Mouse (Mus musculus) ovary, postnatal 14 days (tissue): ENCODE measurements around the gene Kcnn1.
A peak's percentile ranks its signal among the peaks of the same experiment; 100 is the strongest.

Experiments
- DNase-seq: peaks from one replicate; pipeline ENCODE4 v3.0.0; 2022; ENCODE audit warnings: low spot score

Kcnn1 gene

GRCm38 (mm10) chr8:70866001-70866520, 3.0 kb upstream of the Kcnn1 start:
- DNase-seq = no peak

- DNase-seq = peak; percentile 98
These were observed 2.4 kb upstream of the Kcnn1 start for GRCm38 (mm10) chr8:70865350-70866000.

- DNase-seq = no peak
These were observed 1.7 kb upstream of the Kcnn1 start for GRCm38 (mm10) chr8:70864712-70865221.

GRCm38 (mm10) chr8:70863956-70864711, 1.1 kb upstream of the Kcnn1 start:
- no peak for DNase-seq

GRCm38 (mm10) chr8:70857516-70857915, 5.5 kb downstream of the Kcnn1 start:
- DNase-seq = no peak

GRCm38 (mm10) chr8:70856541-70857197, 6.4 kb downstream of the Kcnn1 start:
- peak; percentile 57 for DNase-seq

GRCm38 (mm10) chr8:70856028-70856427, 7.0 kb downstream of the Kcnn1 start:
- DNase-seq = no peak

- DNase-seq = no peak
These were observed 9.2 kb downstream of the Kcnn1 start for GRCm38 (mm10) chr8:70853863-70854262.

- no peak for DNase-seq
These were observed 10.3 kb downstream of the Kcnn1 start for GRCm38 (mm10) chr8:70852595-70853231.

GRCm38 (mm10) chr8:70851837-70852236, 11.2 kb downstream of the Kcnn1 start:
- no peak for DNase-seq

- no peak for DNase-seq
These were observed 12.1 kb downstream of the Kcnn1 start for GRCm38 (mm10) chr8:70850947-70851346.

GRCm38 (mm10) chr8:70850132-70850845, 12.8 kb downstream of the Kcnn1 start:
- no peak for DNase-seq

- DNase-seq = no peak
These were observed 13.6 kb downstream of the Kcnn1 start for GRCm38 (mm10) chr8:70849333-70849990.

- DNase-seq = no peak
These were observed 16.5 kb downstream of the Kcnn1 start for GRCm38 (mm10) chr8:70846371-70847154.

GRCm38 (mm10) chr8:70845108-70845507, 17.9 kb downstream of the Kcnn1 start:
- DNase-seq = no peak

GRCm38 (mm10) chr8:70844523-70844922, 18.5 kb downstream of the Kcnn1 start:
- peak; percentile 94 for DNase-seq

GRCm38 (mm10) chr8:70843941-70844340, 19.1 kb downstream of the Kcnn1 start:
- no peak for DNase-seq

GRCm38 (mm10) chr8:70843214-70843773, 19.8 kb downstream of the Kcnn1 start:
- no peak for DNase-seq

- DNase-seq = no peak
These were observed 20.6 kb downstream of the Kcnn1 start for GRCm38 (mm10) chr8:70842484-70842883.
